Mouse (Mus musculus): Measurements from ENCODE around the gene Rbm15. TPM values are rescaled to one million over a fixed set of nuclear protein-coding genes. Genes with fewer than 3 reads are reported as not detected.

Gene Rbm15
- polyA plus RNA-seq, 1 experiment, result 50.8 TPM

DNA sequence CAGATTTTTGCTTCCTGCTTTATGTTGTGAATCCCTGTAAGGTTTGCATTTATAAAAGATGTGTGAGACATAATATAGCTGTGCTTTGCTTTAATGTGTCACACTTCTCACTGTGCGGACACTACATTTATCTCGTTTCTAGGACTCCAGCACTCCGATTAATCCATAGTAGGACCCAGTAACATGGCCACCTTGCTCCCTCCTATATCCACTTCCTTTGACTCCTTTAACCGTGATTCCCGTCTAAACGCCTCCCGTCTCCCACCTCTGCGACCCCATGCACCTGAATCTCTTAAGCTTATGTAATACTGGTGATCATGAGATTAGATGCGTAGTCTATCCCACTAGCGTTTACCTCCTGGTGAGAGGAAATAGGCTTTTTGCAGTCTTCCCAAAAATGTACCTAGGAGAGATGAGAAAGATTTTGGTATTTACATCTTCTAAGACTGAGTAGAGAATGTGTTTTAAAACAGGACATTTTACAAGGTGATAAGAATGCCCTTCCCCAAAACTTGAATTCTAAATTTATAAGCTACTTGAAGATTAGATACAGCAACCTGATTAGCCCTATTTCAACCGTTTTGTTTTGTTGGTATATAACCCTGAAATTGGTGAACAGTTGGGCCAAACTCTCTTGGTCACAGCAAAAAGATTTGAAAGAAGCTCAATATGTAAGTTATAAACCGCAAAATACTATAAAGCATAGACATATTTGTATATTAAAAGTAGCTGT lies 895 bp upstream of the Rbm15 start:
- H3K4me1 ChIP-seq (ENCODE audit: control insufficient read depth, insufficient read depth, low read length), result peaks cover 20% of the 10 kb centered on the region
- peak overlapping the region; percentile 88 for H3K27ac ChIP-seq (ENCODE audit: insufficient read depth, low read depth, low read length)
- 12% methylated on average over 12 of the region's 12 CpGs for WGBS
- TF ChIP-seq CTCF (IDR thresholded peaks at IDR 0.05; ENCODE audit: insufficient read depth, low read depth, low read length) (no peak), POLR2A (IDR thresholded peaks at IDR 0.05; ENCODE audit: insufficient read depth, low read depth, low read length) (no peak)
- H3K4me3 ChIP-seq (ENCODE audit: insufficient read depth, low read depth, low read length), result peak overlapping the region; percentile 69

DNA sequence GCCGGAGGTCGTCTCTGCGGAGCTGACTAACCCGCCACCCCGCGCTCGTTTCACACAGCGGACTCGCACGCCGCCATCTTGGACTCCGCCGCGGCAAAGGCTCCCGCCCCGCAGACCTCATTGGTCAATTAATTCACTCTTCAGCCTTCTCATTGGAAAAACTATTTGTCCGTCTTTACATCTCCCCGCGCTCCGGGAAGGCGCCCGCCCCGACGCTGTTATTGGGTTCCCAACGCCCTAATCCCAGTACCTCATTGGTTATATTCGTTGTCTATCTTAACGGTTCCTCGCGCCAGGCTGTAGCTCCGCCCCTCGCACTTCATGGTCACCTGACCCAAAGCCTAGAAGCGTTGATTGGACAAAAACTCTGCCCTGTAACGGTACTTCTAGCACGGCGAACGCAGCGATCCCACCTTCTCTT lies 503 bp downstream of the Rbm15 start:
- TF ChIP-seq CTCF (IDR thresholded peaks at IDR 0.05; ENCODE audit: insufficient read depth, low read depth, low read length) (no peak), POLR2A (IDR thresholded peaks at IDR 0.05; ENCODE audit: insufficient read depth, low read depth, low read length) (peak; percentile 75)
- H3K27ac ChIP-seq (ENCODE audit: insufficient read depth, low read depth, low read length), result peak overlapping the region; percentile 88
- H3K4me1 ChIP-seq (ENCODE audit: control insufficient read depth, insufficient read depth, low read length), result peaks cover 20% of the 10 kb centered on the region
- WGBS, result under 1% methylated on average over 37 of the region's 37 CpGs
- peak overlapping the region; percentile 69 for H3K4me3 ChIP-seq (ENCODE audit: insufficient read depth, low read depth, low read length)

DNA sequence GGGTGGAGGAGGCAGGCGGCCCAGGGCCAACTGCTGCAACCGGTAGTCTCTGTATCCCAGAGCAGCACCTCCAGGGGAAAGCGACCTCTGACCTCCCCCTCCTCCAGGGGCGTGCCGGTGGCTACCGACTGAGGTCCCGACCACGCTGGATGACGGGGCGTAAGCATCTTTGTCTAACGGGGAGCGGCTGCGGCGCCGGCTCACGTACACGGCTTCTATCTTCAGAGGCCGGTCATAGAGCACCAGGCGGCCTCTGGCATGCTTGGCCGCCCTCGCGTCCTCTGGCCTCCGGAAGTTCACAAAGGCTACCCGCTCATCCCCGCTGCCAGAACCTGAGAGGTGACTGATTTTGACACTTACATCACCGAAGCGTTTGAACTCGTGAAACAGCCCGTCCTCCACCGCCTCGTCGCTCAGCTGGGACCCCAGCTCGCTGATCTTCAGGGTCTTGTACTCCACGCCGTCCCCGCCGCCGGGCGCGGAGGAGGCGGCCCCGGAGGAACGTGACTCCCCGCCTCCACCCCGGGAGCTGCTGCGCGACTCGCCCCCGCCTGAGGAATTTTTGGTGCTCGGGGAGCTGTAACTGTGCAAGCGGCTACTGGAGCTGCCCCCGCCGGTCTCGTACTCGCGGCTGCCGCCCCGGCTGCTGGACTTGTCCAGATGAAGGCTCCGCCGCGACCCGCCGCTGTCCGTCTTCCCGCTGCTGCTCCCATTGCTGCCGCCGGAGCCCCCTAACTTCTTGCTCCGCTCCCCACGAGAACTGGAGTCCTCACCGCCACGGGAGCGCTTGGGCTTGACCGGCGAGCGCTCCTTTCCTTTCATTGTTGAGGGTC lies 1.1 kb downstream of the Rbm15 start:
- TF ChIP-seq CTCF (IDR thresholded peaks at IDR 0.05; ENCODE audit: insufficient read depth, low read depth, low read length) (no peak), POLR2A (IDR thresholded peaks at IDR 0.05; ENCODE audit: insufficient read depth, low read depth, low read length) (no peak)
- Histone ChIP-seq H3K4me3 (ENCODE audit: insufficient read depth, low read depth, low read length) (peak overlapping the region; percentile 55), H3K4me1 (ENCODE audit: control insufficient read depth, insufficient read depth, low read length) (peaks cover 20% of the 10 kb centered on the region), H3K27ac (ENCODE audit: insufficient read depth, low read depth, low read length) (peak overlapping the region; percentile 24; the same call in 1 of the 2 replicates)
- under 1% methylated on average over 75 of the region's 75 CpGs for WGBS

DNA sequence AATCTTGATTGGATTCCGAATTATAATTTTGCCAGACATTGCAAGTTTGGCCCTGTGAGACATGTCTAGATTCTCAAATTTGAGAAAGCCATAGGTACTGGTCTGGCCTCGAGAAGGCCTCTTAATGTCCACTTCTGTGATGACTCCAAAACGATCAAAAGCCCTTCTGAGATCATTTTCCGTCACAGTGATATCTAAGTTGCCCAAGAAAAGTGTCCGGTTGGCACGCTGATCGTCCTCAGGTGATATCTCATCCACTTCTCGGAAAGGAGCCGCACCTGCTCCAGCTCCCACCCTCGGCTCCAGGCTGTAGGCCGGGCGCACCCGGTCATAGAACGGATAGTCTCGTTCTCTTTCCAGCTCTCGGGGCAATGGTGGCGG lies 1.7 kb downstream of the Rbm15 start:
- H3K4me1 ChIP-seq (ENCODE audit: control insufficient read depth, insufficient read depth, low read length), result peaks cover 20% of the 10 kb centered on the region
- 20% methylated on average over 17 of the region's 17 CpGs for WGBS
- H3K27ac ChIP-seq (ENCODE audit: insufficient read depth, low read depth, low read length), result no peak overlapping the region
- TF ChIP-seq POLR2A (IDR thresholded peaks at IDR 0.05; ENCODE audit: insufficient read depth, low read depth, low read length), result no peak
- TF ChIP-seq CTCF (IDR thresholded peaks at IDR 0.05; ENCODE audit: insufficient read depth, low read depth, low read length), result no peak
- peak overlapping the region; percentile 55 for H3K4me3 ChIP-seq (ENCODE audit: insufficient read depth, low read depth, low read length)

DNA sequence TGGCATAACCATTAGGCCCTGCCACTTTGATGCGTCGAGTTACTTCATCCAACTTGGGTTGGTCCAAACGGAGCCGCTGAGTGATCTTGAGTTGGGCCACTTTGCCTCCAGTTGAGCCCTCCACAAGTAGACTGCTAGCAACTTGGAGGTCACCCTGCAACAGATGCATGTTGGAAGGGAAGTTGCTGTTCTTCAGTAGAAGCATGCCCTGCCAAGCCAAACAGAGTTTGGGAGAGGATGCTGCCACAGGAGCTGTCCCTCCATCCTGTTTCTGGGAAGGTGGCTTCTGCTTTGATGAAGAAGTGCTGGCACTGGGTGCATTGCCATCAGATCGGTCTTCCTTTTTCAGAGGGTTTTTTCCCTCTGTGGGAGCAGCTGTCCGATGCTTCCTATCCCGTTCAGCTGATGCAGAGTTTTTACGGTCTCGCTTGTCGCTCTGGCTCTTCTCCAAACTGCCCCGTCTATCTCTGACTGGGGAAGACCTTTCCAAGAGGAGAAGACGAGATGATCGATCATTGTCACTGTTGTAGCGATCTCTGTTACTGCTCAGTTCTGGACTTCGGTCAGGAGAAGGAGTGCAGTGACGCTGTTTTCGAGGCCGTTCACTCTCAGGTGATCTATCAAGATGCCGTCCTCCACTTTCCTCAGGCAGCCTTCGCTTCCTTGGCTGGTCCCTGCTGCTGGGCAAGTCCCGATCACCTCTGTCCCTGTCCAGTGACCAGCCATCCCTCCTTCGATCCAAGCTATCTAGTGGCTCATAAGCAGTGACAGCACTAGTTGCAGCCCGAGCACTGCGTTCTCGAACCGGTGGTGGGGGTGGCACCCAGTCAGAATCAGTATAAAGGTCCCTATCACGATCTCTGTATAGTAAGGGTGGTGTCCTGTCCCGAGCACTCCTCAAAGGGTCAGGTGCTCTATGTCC lies 2.7 kb downstream of the Rbm15 start:
- peaks cover 20% of the 10 kb centered on the region for H3K4me1 ChIP-seq (ENCODE audit: control insufficient read depth, insufficient read depth, low read length)
- TF ChIP-seq CTCF (IDR thresholded peaks at IDR 0.05; ENCODE audit: insufficient read depth, low read depth, low read length), result no peak
- TF ChIP-seq POLR2A (IDR thresholded peaks at IDR 0.05; ENCODE audit: insufficient read depth, low read depth, low read length), result no peak
- H3K4me3 ChIP-seq (ENCODE audit: insufficient read depth, low read depth, low read length), result no peak overlapping the region
- 67% methylated on average over 28 of the region's 28 CpGs for WGBS
- no peak overlapping the region for H3K27ac ChIP-seq (ENCODE audit: insufficient read depth, low read depth, low read length)

DNA sequence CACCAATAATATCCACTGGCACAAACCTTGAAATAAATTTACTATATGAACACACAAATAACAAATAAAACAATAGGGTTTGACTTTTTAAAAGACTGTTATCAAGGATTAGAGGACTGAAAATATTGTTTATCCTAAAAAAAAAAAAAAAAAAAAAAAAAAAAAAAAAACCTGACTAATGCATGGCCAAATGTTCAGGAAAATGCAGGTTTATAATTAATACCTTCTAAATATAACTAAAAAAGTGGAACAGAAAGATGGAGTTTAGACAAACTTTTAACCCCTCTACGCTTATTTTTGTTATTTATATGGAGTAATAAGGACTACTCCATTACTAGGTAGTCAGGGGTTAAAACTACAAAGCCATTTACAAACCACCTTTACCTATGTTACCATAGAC lies 7.0 kb downstream of the Rbm15 start:
- 83% methylated on average over 1 of the region's 1 CpGs for WGBS
- no peak overlapping the region for H3K4me3 ChIP-seq (ENCODE audit: insufficient read depth, low read depth, low read length)
- H3K4me1 ChIP-seq (ENCODE audit: control insufficient read depth, insufficient read depth, low read length), result peaks cover 23% of the 10 kb centered on the region
- TF ChIP-seq POLR2A (IDR thresholded peaks at IDR 0.05; ENCODE audit: insufficient read depth, low read depth, low read length) (no peak), CTCF (IDR thresholded peaks at IDR 0.05; ENCODE audit: insufficient read depth, low read depth, low read length) (no peak)
- no peak overlapping the region for H3K27ac ChIP-seq (ENCODE audit: insufficient read depth, low read depth, low read length)

DNA sequence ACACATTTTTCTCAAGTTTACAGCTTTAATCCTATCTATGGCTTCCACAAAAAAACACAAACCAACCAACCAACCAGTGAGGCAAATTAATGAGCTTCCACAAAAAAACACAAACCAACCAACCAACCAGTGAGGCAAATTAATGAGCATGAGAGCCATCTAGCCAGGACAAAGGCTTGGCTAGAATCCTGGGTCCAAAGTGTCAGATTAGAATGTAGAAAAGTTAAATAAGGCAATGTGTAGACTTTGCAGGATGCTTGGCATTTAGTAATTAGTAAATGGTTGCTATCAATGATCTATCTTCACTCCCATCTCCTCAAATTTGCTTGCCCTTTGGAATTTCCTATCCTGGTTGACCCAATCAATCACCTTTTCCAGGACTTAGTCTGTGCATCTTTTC lies 11.7 kb downstream of the Rbm15 start:
- Histone ChIP-seq H3K27ac (ENCODE audit: insufficient read depth, low read depth, low read length) (no peak overlapping the region), H3K4me1 (ENCODE audit: control insufficient read depth, insufficient read depth, low read length) (peaks cover 11% of the 10 kb centered on the region), H3K4me3 (ENCODE audit: insufficient read depth, low read depth, low read length) (no peak overlapping the region)
- TF ChIP-seq CTCF (IDR thresholded peaks at IDR 0.05; ENCODE audit: insufficient read depth, low read depth, low read length) (no peak), POLR2A (IDR thresholded peaks at IDR 0.05; ENCODE audit: insufficient read depth, low read depth, low read length) (no peak)

DNA sequence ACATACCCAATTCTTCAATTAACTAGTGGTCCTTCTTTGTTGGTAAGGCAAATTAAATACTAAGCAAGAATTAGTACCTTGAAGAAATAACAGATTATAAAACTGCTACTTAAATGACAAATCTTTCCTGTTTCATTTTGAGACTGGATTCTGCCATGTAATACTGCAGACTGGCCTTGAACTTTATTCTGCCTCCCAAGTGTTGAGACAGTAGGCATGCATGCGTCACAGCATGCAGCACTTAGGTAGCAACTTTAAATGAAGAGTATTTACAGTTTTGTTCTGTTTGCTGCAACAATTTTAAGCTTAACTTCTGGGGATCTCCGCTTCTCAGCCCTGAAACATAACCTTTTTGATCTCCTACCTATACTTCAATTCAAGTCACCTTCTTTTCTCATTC lies 12.3 kb downstream of the Rbm15 start:
- Histone ChIP-seq H3K4me1 (ENCODE audit: control insufficient read depth, insufficient read depth, low read length) (peaks cover 11% of the 10 kb centered on the region), H3K4me3 (ENCODE audit: insufficient read depth, low read depth, low read length) (no peak overlapping the region), H3K27ac (ENCODE audit: insufficient read depth, low read depth, low read length) (no peak overlapping the region)
- TF ChIP-seq POLR2A (IDR thresholded peaks at IDR 0.05; ENCODE audit: insufficient read depth, low read depth, low read length) (no peak), CTCF (IDR thresholded peaks at IDR 0.05; ENCODE audit: insufficient read depth, low read depth, low read length) (no peak)
- 80% methylated on average over 2 of the region's 2 CpGs for WGBS

All from olfactory bulb, adult 2 months (tissue).